Mouse (Mus musculus) heart, postnatal 0 days (tissue): Measurements from ENCODE around the gene Acvr1b.

ENCODE experiments used
- CTCF ChIP-seq: IDR thresholded peaks from 2 replicates; pipeline ENCODE4 v1.5.1; 2016; ENCODE audit warnings: antibody characterized with exemption, control low read depth, low read depth
- EP300 ChIP-seq: IDR thresholded peaks from 2 replicates; pipeline ENCODE4 v1.6.1; 2016; ENCODE audit warnings: antibody characterized with exemption, low read depth

DNA sequence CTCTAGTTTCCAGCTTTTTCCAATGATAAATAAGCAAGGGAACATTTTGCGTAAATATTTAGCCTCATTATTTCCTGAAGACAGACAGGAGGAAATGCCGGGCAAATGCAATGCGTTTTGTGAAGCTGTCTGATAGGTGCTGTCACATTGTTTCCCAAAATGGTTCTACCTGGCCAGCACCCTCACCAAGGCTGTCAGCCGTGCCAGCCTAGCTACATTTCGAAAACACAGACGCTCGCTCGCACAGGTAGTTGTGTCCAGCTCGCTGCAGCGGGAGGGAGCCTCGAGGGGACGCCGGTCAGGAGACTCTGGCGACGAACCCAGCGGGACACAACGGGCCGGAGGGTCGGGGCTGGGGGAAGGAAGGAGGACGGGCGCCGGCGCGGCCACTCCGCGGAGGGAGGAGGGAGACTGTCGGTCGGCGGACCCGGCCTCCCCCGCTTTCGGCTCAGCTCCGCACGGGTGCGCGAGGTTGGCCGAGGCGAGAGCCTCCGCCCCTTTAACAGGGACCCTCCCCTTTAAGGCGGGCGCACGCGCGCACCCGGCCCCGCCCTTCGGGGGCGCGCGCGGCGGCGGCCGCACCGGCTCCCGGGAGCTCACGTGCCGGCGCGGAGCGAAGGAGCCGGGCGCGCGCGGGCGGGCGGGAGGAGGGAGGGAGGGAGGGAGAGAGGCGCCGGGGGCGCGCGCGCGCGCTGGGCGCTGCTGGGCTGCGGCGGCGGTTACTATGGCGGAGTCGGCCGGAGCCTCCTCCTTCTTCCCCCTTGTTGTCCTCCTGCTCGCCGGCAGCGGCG, at the start of gene Acvr1b:
- TF ChIP-seq CTCF, result no peak
- TF ChIP-seq EP300, result no peak
